Mouse (Mus musculus) c-Kit-negative CD71-positive TER-119-positive erythroid progenitor cells, embryonic 14.5 days (primary cell): ENCODE data around the gene Adprhl2.

Experiments used
- DNase-seq: peaks from one replicate; pipeline ENCODE4 v3.0.0-alpha.2; 2013; ENCODE audit warnings: low read depth, low spot score

Adprhl2 gene

GRCm38 (mm10) chr4:126321111-126321853 is at the start of gene Adprhl2:
Gene Adprhl2, minus strand, starts transcription at chr4:126321703.
- peak; percentile 90 for DNase-seq

- DNase-seq, result no peak
Observed at GRCm38 (mm10) chr4:126360069-126360468, 38.6 kb upstream of the Adprhl2 start.

GRCm38 (mm10) chr4:126343451-126343850 is 21.9 kb upstream of the Adprhl2 start:
- no peak for DNase-seq

GRCm38 (mm10) chr4:126339461-126339860 is 18.0 kb upstream of the Adprhl2 start:
- DNase-seq, result no peak

GRCm38 (mm10) chr4:126332358-126332757 is 10.9 kb upstream of the Adprhl2 start:
- DNase-seq, result peak; percentile 16

GRCm38 (mm10) chr4:126331751-126332150 is 10.2 kb upstream of the Adprhl2 start:
- DNase-seq, result no peak

- DNase-seq, result no peak
Observed at GRCm38 (mm10) chr4:126330295-126330694, 8.8 kb upstream of the Adprhl2 start.

GRCm38 (mm10) chr4:126326036-126326435 is 4.5 kb upstream of the Adprhl2 start:
- DNase-seq, result no peak

- DNase-seq, result no peak
Observed at GRCm38 (mm10) chr4:126325281-126325861, 3.9 kb upstream of the Adprhl2 start, which contains the start of gene Tekt2. Gene Tekt2, minus strand, starts transcription at chr4:126325688.

GRCm38 (mm10) chr4:126324861-126325260 is 3.4 kb upstream of the Adprhl2 start:
- no peak for DNase-seq

GRCm38 (mm10) chr4:126322646-126323045 is 1.1 kb upstream of the Adprhl2 start:
- no peak for DNase-seq

- DNase-seq, result no peak
Observed at GRCm38 (mm10) chr4:126321854-126322511, 480 bp upstream of the Adprhl2 start.

GRCm38 (mm10) chr4:126319806-126320205 is 1.7 kb downstream of the Adprhl2 start:
- DNase-seq, result no peak

- DNase-seq, result no peak
Observed at GRCm38 (mm10) chr4:126316443-126317040, 5.0 kb downstream of the Adprhl2 start.

- no peak for DNase-seq
Observed at GRCm38 (mm10) chr4:126315931-126316330, 5.6 kb downstream of the Adprhl2 start.

- DNase-seq, result no peak
Observed at GRCm38 (mm10) chr4:126314393-126314792, 7.1 kb downstream of the Adprhl2 start.

GRCm38 (mm10) chr4:126313202-126313601 is 8.3 kb downstream of the Adprhl2 start:
- DNase-seq, result no peak

- no peak for DNase-seq
Observed at GRCm38 (mm10) chr4:126311566-126312200, 9.8 kb downstream of the Adprhl2 start.

GRCm38 (mm10) chr4:126310344-126310743 is 11.2 kb downstream of the Adprhl2 start:
- DNase-seq, result no peak

GRCm38 (mm10) chr4:126309922-126310309 is 11.6 kb downstream of the Adprhl2 start:
- peak; percentile 41 for DNase-seq

- no peak for DNase-seq
Observed at GRCm38 (mm10) chr4:126309211-126309921, 12.1 kb downstream of the Adprhl2 start.
